Mouse (Mus musculus): Measurements from ENCODE around the gene Gnb1l. TPM values are rescaled to one million over a fixed set of nuclear protein-coding genes. Genes with fewer than 3 reads are reported as not detected.

The Gnb1l gene
- polyA plus RNA-seq, 1 experiment from 2014 or later: 16.4 TPM

- Histone ChIP-seq H3K36me3 (no peaks in the 10 kb centered on the region), H3K4me1 (peaks cover 7% of the 10 kb centered on the region), H3K4me2 (replicated peaks) (no peak overlapping the region), H3K27me3 (no peaks in the 10 kb centered on the region), H3K9ac (replicated peaks) (no peak overlapping the region), H3K27ac (replicated peaks) (no peak overlapping the region), H3K4me3 (no peak overlapping the region), H3K9me3 (no peaks in the 10 kb centered on the region)
- 0 out of 2 replicates have a peak, but pooled peaks have one; percentile 61 for ATAC-seq (replicated peaks)
- WGBS: 10% methylated on average over 5 of the region's 5 CpGs
Observed at GRCm38 (mm10) chr16:18484794-18485435, 13.6 kb upstream of the Gnb1l start.

- no peak overlapping the region for H3K4me2 ChIP-seq (replicated peaks)
- H3K27ac ChIP-seq (replicated peaks): no peak overlapping the region
- 100% methylated on average over 2 of the region's 2 CpGs for WGBS
- no peaks in the 10 kb centered on the region for H3K36me3 ChIP-seq
- ATAC-seq (replicated peaks): no peak
- H3K9me3 ChIP-seq: no peaks in the 10 kb centered on the region
- peaks cover 7% of the 10 kb centered on the region for H3K4me1 ChIP-seq
- H3K27me3 ChIP-seq: no peaks in the 10 kb centered on the region
- H3K9ac ChIP-seq (replicated peaks): no peak overlapping the region
- H3K4me3 ChIP-seq: no peak overlapping the region
Observed at GRCm38 (mm10) chr16:18486126-18486525, 12.4 kb upstream of the Gnb1l start.

GRCm38 (mm10) chr16:18490281-18490680 is 8.2 kb upstream of the Gnb1l start:
- Histone ChIP-seq H3K27me3 (no peaks in the 10 kb centered on the region), H3K36me3 (no peaks in the 10 kb centered on the region), H3K27ac (replicated peaks) (no peak overlapping the region), H3K4me2 (replicated peaks) (no peak overlapping the region), H3K9me3 (no peaks in the 10 kb centered on the region), H3K9ac (replicated peaks) (no peak overlapping the region), H3K4me3 (no peak overlapping the region), H3K4me1 (no peaks in the 10 kb centered on the region)
- WGBS: 99% methylated on average over 3 of the region's 3 CpGs
- ATAC-seq (replicated peaks): no peak

- H3K9me3 ChIP-seq: no peaks in the 10 kb centered on the region
- H3K4me2 ChIP-seq (replicated peaks): no peak overlapping the region
- H3K9ac ChIP-seq (replicated peaks): no peak overlapping the region
- no peaks in the 10 kb centered on the region for H3K27me3 ChIP-seq
- no peaks in the 10 kb centered on the region for H3K36me3 ChIP-seq
- no peak overlapping the region for H3K4me3 ChIP-seq
- WGBS: 79% methylated on average over 1 of the region's 1 CpGs
- ATAC-seq (replicated peaks): no peak
- H3K4me1 ChIP-seq: no peaks in the 10 kb centered on the region
- no peak overlapping the region for H3K27ac ChIP-seq (replicated peaks)
Observed at GRCm38 (mm10) chr16:18490894-18491293, 7.6 kb upstream of the Gnb1l start.

GRCm38 (mm10) chr16:18497865-18498515 is 523 bp upstream of the Gnb1l start:
- Histone ChIP-seq H3K27ac (replicated peaks) (peak overlapping the region; percentile 94), H3K4me2 (replicated peaks) (peak overlapping the region; percentile 84), H3K4me3 (peak overlapping the region; percentile 59), H3K9me3 (no peaks in the 10 kb centered on the region), H3K36me3 (peaks cover 15% of the 10 kb centered on the region), H3K27me3 (no peaks in the 10 kb centered on the region), H3K4me1 (peaks cover 23% of the 10 kb centered on the region), H3K9ac (replicated peaks) (peak overlapping the region; percentile 83)
- ATAC-seq (replicated peaks): no peak
- WGBS: 3% methylated on average over 6 of the region's 6 CpGs

GRCm38 (mm10) chr16:18498996-18499395 is 483 bp downstream of the Gnb1l start:
- H3K4me1 ChIP-seq: peaks cover 23% of the 10 kb centered on the region
- ATAC-seq (replicated peaks): no peak
- peak overlapping the region; percentile 94; the same call in 1 of the 2 replicates for H3K27ac ChIP-seq (replicated peaks)
- no peaks in the 10 kb centered on the region for H3K9me3 ChIP-seq
- peak overlapping the region; percentile 83 for H3K9ac ChIP-seq (replicated peaks)
- peaks cover 15% of the 10 kb centered on the region for H3K36me3 ChIP-seq
- peak overlapping the region; percentile 59 for H3K4me3 ChIP-seq
- under 1% methylated on average over 24 of the region's 24 CpGs for WGBS
- H3K27me3 ChIP-seq: no peaks in the 10 kb centered on the region
- peak overlapping the region; percentile 84 for H3K4me2 ChIP-seq (replicated peaks)

- Histone ChIP-seq H3K4me2 (replicated peaks) (no peak overlapping the region), H3K27me3 (no peaks in the 10 kb centered on the region), H3K9ac (replicated peaks) (no peak overlapping the region), H3K36me3 (peaks cover 15% of the 10 kb centered on the region), H3K4me1 (peaks cover 23% of the 10 kb centered on the region), H3K27ac (replicated peaks) (no peak overlapping the region), H3K4me3 (no peak overlapping the region), H3K9me3 (no peaks in the 10 kb centered on the region)
- no peak for ATAC-seq (replicated peaks)
- 95% methylated on average over 6 of the region's 6 CpGs for WGBS
Observed at GRCm38 (mm10) chr16:18501531-18501930, 3.0 kb downstream of the Gnb1l start.

GRCm38 (mm10) chr16:18503566-18504342 is 5.2 kb downstream of the Gnb1l start:
- 95% methylated on average over 14 of the region's 14 CpGs for WGBS
- no peak overlapping the region for H3K4me2 ChIP-seq (replicated peaks)
- no peaks in the 10 kb centered on the region for H3K9me3 ChIP-seq

GRCm38 (mm10) chr16:18506524-18507199 is 8.1 kb downstream of the Gnb1l start:
- Histone ChIP-seq H3K27me3 (no peaks in the 10 kb centered on the region), H3K27ac (replicated peaks) (no peak overlapping the region), H3K9me3 (no peaks in the 10 kb centered on the region), H3K4me3 (no peak overlapping the region), H3K36me3 (peaks cover 5% of the 10 kb centered on the region), H3K9ac (replicated peaks) (no peak overlapping the region), H3K4me1 (no peaks in the 10 kb centered on the region), H3K4me2 (replicated peaks) (no peak overlapping the region)
- no peak for ATAC-seq (replicated peaks)
- 96% methylated on average over 3 of the region's 3 CpGs for WGBS

More at GRCm38 (mm10) chr16:18503566-18504342, 5.2 kb downstream of the Gnb1l start:
- no peak overlapping the region for H3K9ac ChIP-seq (replicated peaks)
- peaks cover 14% of the 10 kb centered on the region for H3K4me1 ChIP-seq
- H3K36me3 ChIP-seq: peaks cover 15% of the 10 kb centered on the region
- no peaks in the 10 kb centered on the region for H3K27me3 ChIP-seq
- no peak overlapping the region for H3K4me3 ChIP-seq
- ATAC-seq (replicated peaks): no peak
- no peak overlapping the region for H3K27ac ChIP-seq (replicated peaks)

GRCm38 (mm10) chr16:18507200-18507549 is 8.7 kb downstream of the Gnb1l start:
- ATAC-seq (replicated peaks): no peak
- Histone ChIP-seq H3K4me3 (no peak overlapping the region), H3K4me2 (replicated peaks) (no peak overlapping the region), H3K27ac (replicated peaks) (no peak overlapping the region), H3K27me3 (no peaks in the 10 kb centered on the region), H3K36me3 (peaks cover under 1% of the 10 kb centered on the region; the same call in 1 of the 2 replicates), H3K4me1 (no peaks in the 10 kb centered on the region), H3K9me3 (no peaks in the 10 kb centered on the region), H3K9ac (replicated peaks) (no peak overlapping the region)
- 71% methylated on average over 1 of the region's 1 CpGs for WGBS

GRCm38 (mm10) chr16:18511741-18512140 is 13.2 kb downstream of the Gnb1l start:
- Histone ChIP-seq H3K27ac (replicated peaks) (no peak overlapping the region), H3K4me3 (no peak overlapping the region), H3K9ac (replicated peaks) (no peak overlapping the region), H3K4me1 (no peaks in the 10 kb centered on the region), H3K9me3 (no peaks in the 10 kb centered on the region), H3K27me3 (no peaks in the 10 kb centered on the region), H3K4me2 (replicated peaks) (no peak overlapping the region), H3K36me3 (no peaks in the 10 kb centered on the region)
- ATAC-seq (replicated peaks): no peak
- 86% methylated on average over 5 of the region's 5 CpGs for WGBS

GRCm38 (mm10) chr16:18513508-18513907 is 15.0 kb downstream of the Gnb1l start:
- Histone ChIP-seq H3K4me2 (replicated peaks) (no peak overlapping the region), H3K27me3 (no peaks in the 10 kb centered on the region), H3K27ac (replicated peaks) (no peak overlapping the region), H3K9me3 (no peaks in the 10 kb centered on the region), H3K4me3 (no peak overlapping the region), H3K4me1 (no peaks in the 10 kb centered on the region), H3K9ac (replicated peaks) (no peak overlapping the region), H3K36me3 (no peaks in the 10 kb centered on the region)
- no peak for ATAC-seq (replicated peaks)
- WGBS: 85% methylated on average over 6 of the region's 6 CpGs

Data from forebrain, embryonic 15.5 days (tissue).